Mouse (Mus musculus) intestine, postnatal 0 days (tissue): ENCODE data around the gene Gas8. TPM values are rescaled to one million over a fixed set of nuclear protein-coding genes. Genes with fewer than 3 reads are reported as not detected.
"Not testable (repeated sequence)": the region's sequence is repeated elsewhere in the genome, so short reads cannot be mapped to it uniquely, and the experiment has no call there.

ENCODE experiments used
- ATAC-seq: fragments of 200-750 bp; cut with Nextera tagmentation; 2 replicates; pipeline ENCODE4 v1.8.0; 2017; ENCODE audit warnings: mild to moderate bottlenecking, moderate TSS enrichment, moderate library complexity
- H3K27ac ChIP-seq: fragments of 300-500 bp; sonication (generic); 2 replicates; pipeline ENCODE4 v1.5.1; 2014; ENCODE audit warnings: mild to moderate bottlenecking, low read depth, low read length, moderate library complexity
- H3K27me3 ChIP-seq: fragments of 300-500 bp; sonication (generic); replicated peaks from 2 replicates; pipeline ENCODE4 v1.6.1; 2014; ENCODE audit warnings: low read length, mixed read lengths; ENCODE audit not compliant: control insufficient read depth, insufficient read depth
- H3K36me3 ChIP-seq: fragments of 300-500 bp; sonication (generic); 2 replicates; pipeline ENCODE4 v1.6.1; 2014; ENCODE audit warnings: mild to moderate bottlenecking, moderate library complexity; ENCODE audit not compliant: control insufficient read depth, insufficient read depth
- H3K4me1 ChIP-seq: fragments of 300-500 bp; sonication (generic); replicated peaks from 2 replicates; pipeline ENCODE4 v1.6.1; 2014; ENCODE audit warnings: antibody characterized with exemption, low read length, mixed read lengths; ENCODE audit not compliant: control insufficient read depth, insufficient read depth
- H3K4me2 ChIP-seq: fragments of 300-500 bp; sonication (generic); replicated peaks from 2 replicates; pipeline ENCODE4 v1.6.1; 2014; ENCODE audit warnings: low read depth, mild to moderate bottlenecking, moderate library complexity
- H3K4me3 ChIP-seq: fragments of 300-500 bp; sonication (generic); 2 replicates; pipeline ENCODE4 v1.5.1; 2014; ENCODE audit warnings: low read depth, low read length
- H3K9ac ChIP-seq: fragments of 300-500 bp; sonication (generic); 2 replicates; pipeline ENCODE4 v1.6.1; 2014; ENCODE audit warnings: mild to moderate bottlenecking, low read depth, low read length
- H3K9me3 ChIP-seq: fragments of 300-500 bp; sonication (generic); 2 replicates; pipeline ENCODE4 v1.6.1; 2016; ENCODE audit warnings: mixed run types; ENCODE audit not compliant: control insufficient read depth
- CTCF ChIP-seq: sonication (generic); IDR thresholded peaks from 2 replicates; pipeline ENCODE4 v1.5.1; 2016; ENCODE audit warnings: low read depth, mild to moderate bottlenecking, control low read depth, antibody characterized with exemption, moderate library complexity
- WGBS: fragments of 180-500 bp; shearing (Covaris S2); extraction: QIAGEN DNeasy Blood & Tissue Kit; methylation state at CpG from one replicate; pipeline ENCODE4 v1.1.7; 2014; 5-methylcytosine and 5-hydroxymethylcytosine counted together
- polyA plus RNA-seq: library from polyadenylated mRNA; unstranded; fragments of >200 nt; fragmentation: Nextera tagmentation; extraction: Ambion mirVana; gene quantifications from 2 replicates; pipeline ENCODE4 v1.2.1, GENCODE M21; 2015

The Gas8 gene
- polyA plus RNA-seq, 1 experiment from 2014 or later = 6.8 TPM

DNA sequence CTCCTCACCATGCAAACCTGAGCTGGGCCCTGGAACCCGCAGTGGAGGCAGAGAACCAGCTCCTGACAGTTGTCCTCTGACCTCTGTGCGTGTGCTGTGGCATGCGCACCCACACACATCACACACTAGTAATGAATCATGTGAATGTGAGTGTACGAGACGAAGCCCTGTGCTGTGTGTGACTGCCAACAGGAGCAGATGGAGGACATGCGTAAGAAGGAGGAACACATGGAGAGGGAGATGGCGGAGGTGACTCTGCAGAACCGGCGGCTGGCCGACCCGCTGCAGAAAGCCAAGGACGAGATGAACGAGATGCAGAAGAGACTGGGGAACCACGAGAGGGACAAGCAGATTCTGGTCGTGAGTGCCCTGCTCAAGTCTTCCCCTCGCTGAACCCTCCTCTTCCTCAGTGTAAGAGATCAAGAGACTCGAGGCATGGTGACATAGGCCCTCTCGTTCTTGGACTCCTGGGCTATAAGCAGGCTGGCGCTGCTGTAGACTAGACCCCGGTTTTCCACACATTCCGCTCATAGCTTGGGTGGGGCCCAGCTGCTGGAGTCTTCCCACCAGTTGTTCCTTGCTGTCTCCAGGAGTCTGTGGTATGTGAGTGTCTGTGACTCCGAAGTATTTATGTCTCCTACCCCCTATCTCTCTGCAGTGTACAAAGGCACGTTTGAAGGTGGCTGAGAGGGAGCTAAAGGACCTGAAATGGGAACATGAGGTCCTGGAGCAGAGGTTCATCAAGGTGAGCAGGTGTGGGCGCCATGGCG is 9.3 kb downstream of the Gas8 start:
- WGBS = 88% methylated on average over 25 of the region's 25 CpGs
- Histone ChIP-seq H3K4me1 (no peaks in the 10 kb centered on the region), H3K4me3 (no peak overlapping the region), H3K36me3 (peaks cover 84% of the 10 kb centered on the region), H3K9ac (no peak overlapping the region), H3K9me3 (no peaks in the 10 kb centered on the region), H3K4me2 (no peak overlapping the region), H3K27ac (no peak overlapping the region), H3K27me3 (no peaks in the 10 kb centered on the region)
- no peak for ATAC-seq
- TF ChIP-seq CTCF = no peak

- no peak for ATAC-seq
Observed at GRCm38 (mm10) chr8:123536242-123536989, 17.8 kb downstream of the Gas8 start.

DNA sequence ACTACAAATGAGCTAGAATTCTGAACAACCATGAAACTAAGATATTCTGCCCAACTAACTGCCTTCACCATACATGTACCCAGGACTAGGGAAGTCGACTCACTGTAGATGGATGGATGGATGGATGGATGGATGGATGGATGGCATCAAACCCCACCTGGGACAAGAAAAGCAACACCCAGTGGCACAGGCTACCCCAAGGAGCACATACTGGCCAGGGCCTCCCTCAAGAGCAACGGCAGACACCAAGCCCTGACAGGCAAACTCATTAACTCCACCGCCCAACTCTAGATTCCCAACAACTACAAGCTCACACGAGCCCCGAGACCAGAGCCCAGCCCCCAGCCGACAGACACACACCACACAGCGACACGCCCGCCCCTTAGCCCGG is 18.4 kb downstream of the Gas8 start:
- no peak for ATAC-seq
- Histone ChIP-seq H3K36me3 (peaks cover 48% of the 10 kb centered on the region; the same call in 1 of the 2 replicates), H3K4me1 (no peaks in the 10 kb centered on the region), H3K9me3 (no peaks in the 10 kb centered on the region), H3K27me3 (no peaks in the 10 kb centered on the region), H3K9ac (no peak overlapping the region), H3K4me3 (no peak overlapping the region), H3K4me2 (no peak overlapping the region), H3K27ac (no peak overlapping the region)
- WGBS = 20% methylated on average over 9 of the region's 10 CpGs
- TF ChIP-seq CTCF = no peak

More at GRCm38 (mm10) chr8:123536242-123536989, 17.8 kb downstream of the Gas8 start:
- H3K27ac ChIP-seq = no peak overlapping the region
- WGBS = 89% methylated on average over 9 of the region's 9 CpGs
- H3K9ac ChIP-seq = no peak overlapping the region
- H3K4me3 ChIP-seq = no peak overlapping the region
- no peaks in the 10 kb centered on the region for H3K9me3 ChIP-seq
- H3K36me3 ChIP-seq = peaks cover 53% of the 10 kb centered on the region; the same call in 1 of the 2 replicates
- no peak for TF ChIP-seq CTCF
- no peak overlapping the region for H3K4me2 ChIP-seq
- no peaks in the 10 kb centered on the region for H3K27me3 ChIP-seq
- no peaks in the 10 kb centered on the region for H3K4me1 ChIP-seq

- 65% methylated on average over 4 of the region's 14 CpGs for WGBS
- H3K9ac ChIP-seq, H3K4me3 ChIP-seq, H3K4me2 ChIP-seq, H3K9me3 ChIP-seq, H3K27ac ChIP-seq, H3K27me3 ChIP-seq, H3K4me1 ChIP-seq, ATAC-seq: not testable (repeated sequence)
- H3K36me3 ChIP-seq = peaks cover 42% of the 10 kb centered on the region; the same call in 1 of the 2 replicates
Observed at GRCm38 (mm10) chr8:123537641-123538040, 19.0 kb downstream of the Gas8 start.

- not testable (repeated sequence) for H3K36me3 ChIP-seq, H3K27ac ChIP-seq, H3K27me3 ChIP-seq, H3K4me1 ChIP-seq, H3K9me3 ChIP-seq, H3K9ac ChIP-seq, H3K4me2 ChIP-seq, ATAC-seq, H3K4me3 ChIP-seq
- no CpG with 5 or more reads among the region's 45 CpGs for WGBS
Observed at GRCm38 (mm10) chr8:123564221-123564620, 45.6 kb downstream of the Gas8 start.

DNA sequence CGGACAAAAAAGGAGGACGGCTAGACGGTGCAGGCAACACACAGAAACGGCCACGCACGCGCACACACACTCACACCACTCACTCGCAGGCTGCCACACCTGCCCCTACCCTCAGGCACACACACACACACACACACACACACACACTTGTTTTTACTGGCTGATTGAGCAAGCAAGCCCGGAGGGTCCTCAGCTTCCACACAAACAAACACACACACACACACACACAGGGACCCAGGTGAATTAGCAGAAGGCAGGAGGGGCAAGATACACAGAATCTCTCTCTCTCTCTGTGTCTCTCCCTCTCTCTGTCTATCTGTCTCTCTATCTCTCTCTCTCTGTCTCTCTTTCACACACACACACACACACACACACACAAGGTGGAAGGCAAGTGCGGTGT is 56.8 kb downstream of the Gas8 start:
- H3K4me1 ChIP-seq, H3K9ac ChIP-seq, H3K36me3 ChIP-seq, H3K9me3 ChIP-seq, H3K27me3 ChIP-seq, H3K27ac ChIP-seq, H3K4me3 ChIP-seq, ATAC-seq, H3K4me2 ChIP-seq: not testable (repeated sequence)
- WGBS = 78% methylated on average over 2 of the region's 10 CpGs

Other genes starting within 250 kb of the Gas8 start
- 5.3 and 7.8 TPM in 2 replicates for gene Fanca, start 200.3 kb upstream of the Gas8 start, polyA plus RNA-seq
- gene Spire2, start 186.1 kb upstream of the Gas8 start, polyA plus RNA-seq = 1.8 and 2.5 TPM in 2 replicates
- 147 and 178 TPM in 2 replicates for gene Tcf25, start 145.1 kb upstream of the Gas8 start, polyA plus RNA-seq
- not detected in 2 replicates for gene Mc1r, start 111.7 kb upstream of the Gas8 start, polyA plus RNA-seq
- 22.5 and 23.9 TPM in 2 replicates for gene Tubb3, start 107.4 kb upstream of the Gas8 start, polyA plus RNA-seq
- 16.6 and 18.4 TPM in 2 replicates for gene Def8, start 95.3 kb upstream of the Gas8 start, polyA plus RNA-seq
- gene Afg3l1, start 40.9 kb upstream of the Gas8 start, polyA plus RNA-seq = 30.8 and 34.7 TPM in 2 replicates
- gene Dbndd1, start 3.4 kb upstream of the Gas8 start, polyA plus RNA-seq = 0.87 and 0.93 TPM in 2 replicates
- 18.7 and 19.5 TPM in 2 replicates for gene Rhou, start 135.1 kb downstream of the Gas8 start, polyA plus RNA-seq